Comparison of ENCODE assay signal across 13 mouse cellular contexts in genomic region chr16:5184956-5185355, GRCm38 (mm10). TPM values are rescaled to one million over a fixed set of nuclear protein-coding genes. Genes with fewer than 3 reads are reported as not detected.
DNase-seq lines count a peak whose midpoint lies in the region; ATAC-seq lines count a peak whose summit lies in the region.
"Had no signal": no experiment of that assay in that cellular context is flagged by ENCODE, and none has a peak within 500 bp of the region (broad histone marks: within the 10 kb centered on the region; RNA-seq: fewer than 3 reads in every experiment).

No protein-coding gene starts in this region.

- peak; percentile 27 for DNase-seq in gastrocnemius, postnatal 10 days
- no peak for DNase-seq in gastrocnemius, adult 18-20 months (ENCODE audit: low spot score)
- DNase-seq in adipocyte (ENCODE audit: low spot score) = peak; percentile 30
- DNase-seq in cerebellum, adult 18-20 months = peak; percentile 59 to 60
- DNase-seq in cerebellum, postnatal 25 days = peak; percentile 64 to 68
- no peak for DNase-seq in lung, adult 18-20 months
- DNase-seq: B cell, adult 2 months; heart, postnatal 36 days; right cerebral cortex, adult 18-20 months; spleen, adult 18-20 months; thymus, postnatal 4 days had no signal

- ATAC-seq in megakaryocyte, adult 5-6 weeks (ENCODE audit: poor library complexity, severe bottlenecking) = no peak
- ATAC-seq: intestine, embryonic 16.5 days had no signal

RNA-seq across cellular contexts. Expression of gene Nagpa, which starts 18.9 kb away (rescaled TPM):
- total RNA-seq in gastrocnemius, postnatal 10 days (2021) = 1 to 10 TPM; 6.6 to 7.0 TPM
- 1 to 10 TPM; 6.9 TPM for total RNA-seq in gastrocnemius, adult 18-20 months (2021)
- 42.5 and 43.5 TPM in 2 replicates for total RNA-seq in megakaryocyte, adult 5-6 weeks (2015)
- total RNA-seq in megakaryocyte, adult 5-6 weeks (2017) = 74.9 and 76.1 TPM in 2 replicates

RNA-seq across cellular contexts. Expression of gene AU021092, which starts 37.1 kb away (rescaled TPM):
- total RNA-seq in gastrocnemius, postnatal 10 days (2021) = 1 to 10 TPM; 6.1 to 6.2 TPM
- total RNA-seq in gastrocnemius, adult 18-20 months (2021) = 1 to 10 TPM; 2.6 to 3.8 TPM
- not detected in 2 replicates for total RNA-seq in megakaryocyte, adult 5-6 weeks (2015)
- not detected in 2 replicates for total RNA-seq in megakaryocyte, adult 5-6 weeks (2017)

RNA-seq across cellular contexts. Expression of gene Sec14l5, which starts 38.0 kb away (rescaled TPM):
- total RNA-seq in gastrocnemius, postnatal 10 days (2021) = 10 to 100 TPM in 1 of 2 experiments, 1 to 10 TPM in 1; 8.8 to 13.3 TPM
- 10 to 100 TPM; 10.9 to 12.9 TPM for total RNA-seq in gastrocnemius, adult 18-20 months (2021)
- not detected in 2 replicates for total RNA-seq in megakaryocyte, adult 5-6 weeks (2015)
- total RNA-seq in megakaryocyte, adult 5-6 weeks (2017) = not detected in 2 replicates

RNA-seq across cellular contexts. Expression of gene Alg1, which starts 48.5 kb away (rescaled TPM):
- 10 to 100 TPM; 12.0 to 13.8 TPM for total RNA-seq in gastrocnemius, postnatal 10 days (2021)
- total RNA-seq in gastrocnemius, adult 18-20 months (2021) = 10 to 100 TPM in 1 of 2 experiments, 1 to 10 TPM in 1; 8.8 to 10.7 TPM
- 13.7 and 19.5 TPM in 2 replicates for total RNA-seq in megakaryocyte, adult 5-6 weeks (2015)
- 20.0 and 23.4 TPM in 2 replicates for total RNA-seq in megakaryocyte, adult 5-6 weeks (2017)

RNA-seq across cellular contexts. Expression of gene Ppl, which starts 52.7 kb away (rescaled TPM):
- total RNA-seq in gastrocnemius, postnatal 10 days (2021) = under 1 TPM; 0.12 to 0.25 TPM
- 1 to 10 TPM; 3.1 to 3.6 TPM for total RNA-seq in gastrocnemius, adult 18-20 months (2021)
- total RNA-seq in megakaryocyte, adult 5-6 weeks (2015) = not detected in 2 replicates
- not detected in 2 replicates for total RNA-seq in megakaryocyte, adult 5-6 weeks (2017)

Comparison
In these comparisons a context has a peak if more than half of its experiments do, and no peak if none do; other contexts are left out.
1. DNase-seq: peak in gastrocnemius, postnatal 10 days (single experiment), adipocyte (single experiment), cerebellum, adult 18-20 months (2 of 2) and cerebellum, postnatal 25 days (2 of 2); none in gastrocnemius, adult 18-20 months (single experiment) and lung, adult 18-20 months (0 of 2).
2. RNA of gene Nagpa, which starts 18.9 kb away (total RNA-seq): 42.5 to 76.1 TPM in megakaryocyte, adult 5-6 weeks; 6.6 to 7.0 TPM in gastrocnemius, postnatal 10 days and 6.9 TPM in gastrocnemius, adult 18-20 months; every median in the first group is over 4 times any median in the second.
3. RNA of gene Sec14l5, which starts 38.0 kb away (total RNA-seq): 8.8 to 13.3 TPM in gastrocnemius, postnatal 10 days and 10.9 to 12.9 TPM in gastrocnemius, adult 18-20 months; not detected in megakaryocyte, adult 5-6 weeks; every median in the first group is over 4 times any median in the second.